12 mouse cellular contexts compared by ENCODE assay signal in the genomic region with DNA sequence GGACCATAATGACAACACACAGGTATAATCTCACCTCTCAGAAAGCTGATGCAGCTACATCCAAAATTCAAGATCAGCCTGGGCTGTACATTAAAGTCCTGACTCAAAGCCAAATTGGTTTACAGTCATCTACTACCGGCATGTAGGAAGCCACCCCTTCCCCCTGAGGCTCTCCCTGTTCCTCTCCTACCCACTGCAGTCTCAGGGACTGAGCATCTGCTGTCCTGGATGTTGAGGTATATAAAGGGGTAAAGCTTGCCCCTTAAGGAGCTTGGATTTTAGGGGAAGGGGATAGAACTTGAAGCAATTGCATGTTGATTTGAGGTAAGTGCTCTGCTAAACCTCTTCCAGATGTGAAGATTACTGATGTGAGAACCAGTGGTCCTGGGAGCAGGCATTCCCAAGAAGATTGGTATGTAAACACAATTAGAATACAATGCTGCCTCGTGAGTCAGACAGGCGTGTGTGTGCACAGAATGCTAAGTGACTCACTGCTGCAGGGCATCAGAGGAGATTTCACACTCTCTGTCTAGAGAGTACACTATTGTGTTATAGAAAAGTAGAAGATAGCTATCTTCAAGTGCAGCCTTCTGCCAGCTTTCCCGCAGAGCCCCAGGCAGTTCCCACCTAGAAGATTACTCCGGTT.
A peak's percentile ranks its signal among the peaks of the same experiment; 100 is the strongest.
DNase-seq lines count a peak whose midpoint lies in the region; ATAC-seq lines count a peak whose summit lies in the region.
"Had no signal": no experiment of that assay in that cellular context is flagged by ENCODE, and none has a peak within 500 bp of the region (broad histone marks: within the 10 kb centered on the region; RNA-seq: fewer than 3 reads in every experiment).

No protein-coding gene starts in this region.

- 19% methylated on average over 5 of the region's 5 CpGs for WGBS in hindbrain, embryonic 14.5 days
- WGBS in neural tube, embryonic 14.5 days = 27% methylated on average over 5 of the region's 5 CpGs

- ATAC-seq in frontal cortex, adult (ENCODE audit: low TSS enrichment) = peak; percentile 65
- peak; percentile 81 for ATAC-seq in hindbrain, embryonic 14.5 days (ENCODE audit: low FRiP score)
- ATAC-seq in neural tube, embryonic 14.5 days (ENCODE audit: low read depth) = peak; percentile 84
- ATAC-seq: intestine, postnatal 0 days had no signal

- DNase-seq in frontal cortex, postnatal 14 days (ENCODE audit: low spot score in 2 of 2) = no peak
- DNase-seq in embryo, embryonic 9.5 days (ENCODE audit: extremely low spot score) = peak; percentile 17
- peak; percentile 75 for DNase-seq in hindbrain, embryonic 14.5 days (ENCODE audit: low spot score)
- no peak for DNase-seq in urinary bladder, adult 18-20 months (ENCODE audit: low spot score in 2 of 2)
- DNase-seq in heart, postnatal 14 days = no peak
- no peak for DNase-seq in lung, adult 18-20 months
- DNase-seq: cerebellum, adult 11 months; gastrocnemius, postnatal 14 days had no signal

- H3K9me3 ChIP-seq in hindbrain, embryonic 14.5 days (ENCODE audit: control insufficient read depth, low read length) = no peaks in the 10 kb centered on the region
- no peaks in the 10 kb centered on the region for H3K9me3 ChIP-seq in neural tube, embryonic 14.5 days (ENCODE audit: control insufficient read depth, low read length)
- H3K9me3 ChIP-seq: lung, embryonic 15.5 days had no signal

- H3K4me1 ChIP-seq in hindbrain, embryonic 14.5 days (replicated peaks; ENCODE audit: control insufficient read depth, insufficient read depth, low read length) = peaks cover 8% of the 10 kb centered on the region; the same call in 1 of the 2 replicates
- no peaks in the 10 kb centered on the region for H3K4me1 ChIP-seq in neural tube, embryonic 14.5 days (ENCODE audit: control insufficient read depth, insufficient read depth, low read length)

- H3K27ac ChIP-seq in hindbrain, embryonic 14.5 days = peak overlapping the region; percentile 23; the same call in 1 of the 2 replicates
- H3K27ac ChIP-seq in neural tube, embryonic 14.5 days (ENCODE audit: low read depth, low read length) = no peak overlapping the region
- H3K27ac ChIP-seq: lung, embryonic 15.5 days had no signal

- H3K4me2 ChIP-seq in hindbrain, embryonic 14.5 days (replicated peaks) = no peak overlapping the region
- no peak overlapping the region for H3K4me2 ChIP-seq in neural tube, embryonic 14.5 days (ENCODE audit: low read depth, low read length)
- H3K4me2 ChIP-seq: lung, embryonic 15.5 days had no signal

- H3K9ac ChIP-seq in hindbrain, embryonic 14.5 days = no peak overlapping the region
- no peak overlapping the region for H3K9ac ChIP-seq in neural tube, embryonic 14.5 days (replicated peaks; ENCODE audit: low read depth, low read length)
- H3K9ac ChIP-seq: lung, embryonic 15.5 days had no signal

- intact Hi-C loops in heart, postnatal 14 days (cut with DNase I) = no loop called here

- H3K4me3 ChIP-seq in hindbrain, embryonic 14.5 days (replicated peaks; ENCODE audit: low read length) = no peak overlapping the region
- no peak overlapping the region for H3K4me3 ChIP-seq in neural tube, embryonic 14.5 days (ENCODE audit: low read depth, low read length)
- H3K4me3 ChIP-seq: lung, embryonic 15.5 days had no signal

- no peaks in the 10 kb centered on the region for H3K36me3 ChIP-seq in hindbrain, embryonic 14.5 days (replicated peaks; ENCODE audit: control insufficient read depth, insufficient read depth)
- no peaks in the 10 kb centered on the region for H3K36me3 ChIP-seq in neural tube, embryonic 14.5 days (ENCODE audit: control insufficient read depth, insufficient read depth, low read length)
- H3K36me3 ChIP-seq: lung, embryonic 15.5 days had no signal

- no peaks in the 10 kb centered on the region for H3K27me3 ChIP-seq in hindbrain, embryonic 14.5 days (ENCODE audit: control insufficient read depth, insufficient read depth, low read length)
- no peaks in the 10 kb centered on the region for H3K27me3 ChIP-seq in neural tube, embryonic 14.5 days (ENCODE audit: control insufficient read depth, insufficient read depth, low read length)
- H3K27me3 ChIP-seq: lung, embryonic 15.5 days had no signal

Comparison
In these comparisons a context has a peak if more than half of its experiments do, and no peak if none do; other contexts are left out.
1. DNase-seq: peak in embryo, embryonic 9.5 days (single experiment) and hindbrain, embryonic 14.5 days (single experiment); none in frontal cortex, postnatal 14 days (0 of 2), urinary bladder, adult 18-20 months (0 of 2), heart, postnatal 14 days (0 of 2) and lung, adult 18-20 months (0 of 2).
2. Peak in every context shown above with its lines, with median percentiles within 50 percentile points of each other: ATAC-seq.